Mouse (Mus musculus) ES-E14 (cell line): ENCODE data around the gene Lama2. TPM values are rescaled to one million over a fixed set of nuclear protein-coding genes. Genes with fewer than 3 reads are reported as not detected.

Experiments
- DNase-seq: peaks from one replicate; pipeline ENCODE4 v3.0.0-alpha.2; 2013; ENCODE audit warnings: low read depth, low spot score
- H3K27ac ChIP-seq: 2 replicates; pipeline ENCODE4 v1.5.1; 2012; ENCODE audit warnings: low read depth, mild to moderate bottlenecking, low read length, moderate library complexity, mixed read lengths; ENCODE audit not compliant: poor library complexity, insufficient read depth, severe bottlenecking
- H3K36me3 ChIP-seq: 2 replicates; pipeline ENCODE4 v1.6.1; 2012; ENCODE audit warnings: mild to moderate bottlenecking, low read length, moderate library complexity, mixed read lengths; ENCODE audit not compliant: control insufficient read depth, poor library complexity, insufficient read depth, severe bottlenecking
- H3K4me1 ChIP-seq, 2 experiments: fragments of 150-350 bp in 1 of 2; sonication (generic) in 1 of 2; 2 replicates each; pipeline ENCODE4 v1.6.1; 2012; ENCODE audit warnings: low read length in 2 of 2, mild to moderate bottlenecking in 1 of 2, mixed read lengths in 1 of 2; ENCODE audit not compliant: control insufficient read depth in 2 of 2, insufficient read depth in 2 of 2, poor library complexity in 1 of 2
- H3K4me3 ChIP-seq, 2 experiments: fragments of 150-350 bp in 1 of 2; sonication (generic) in 1 of 2; 2 replicates each; pipeline ENCODE4 v1.5.1; 2012; ENCODE audit warnings: low read length in 2 of 2, low read depth in 1 of 2, mild to moderate bottlenecking in 1 of 2, mixed read lengths in 1 of 2; ENCODE audit not compliant: insufficient read depth in 1 of 2, poor library complexity in 1 of 2, severe bottlenecking in 1 of 2
- H3K9ac ChIP-seq: 2 replicates; pipeline ENCODE4 v1.6.1; 2012; ENCODE audit warnings: low read depth, mild to moderate bottlenecking, low read length, mixed read lengths; ENCODE audit not compliant: poor library complexity, insufficient read depth, severe bottlenecking
- H3K9me3 ChIP-seq: fragments of 150-350 bp; sonication (generic); 2 replicates; pipeline ENCODE4 v1.6.1; 2012; ENCODE audit warnings: low read depth, mild to moderate bottlenecking, low read length; ENCODE audit not compliant: control insufficient read depth, insufficient read depth
- CHD2 ChIP-seq: IDR thresholded peaks from 2 replicates; pipeline ENCODE4 v1.6.1; 2014; ENCODE audit warnings: mild to moderate bottlenecking, low read depth, low read length, inconsistent platforms
- HCFC1 ChIP-seq: IDR thresholded peaks from 2 replicates; pipeline ENCODE4 v1.6.1; 2012; ENCODE audit warnings: low read length, inconsistent platforms, borderline replicate concordance; ENCODE audit not compliant: insufficient read depth
- MAFK ChIP-seq: IDR thresholded peaks from 2 replicates; pipeline ENCODE4 v1.6.1; 2014; ENCODE audit warnings: mild to moderate bottlenecking, low read depth, low read length, inconsistent platforms; ENCODE audit not compliant: insufficient read depth
- ZC3H11A ChIP-seq: IDR thresholded peaks from 2 replicates; pipeline ENCODE4 v1.6.1; 2012; ENCODE audit warnings: low read depth, mild to moderate bottlenecking, inconsistent platforms, low read length, borderline replicate concordance
- ZNF384 ChIP-seq: IDR thresholded peaks from 2 replicates; pipeline ENCODE4 v1.6.1; 2012; ENCODE audit warnings: low read depth, low read length, inconsistent platforms
- in situ Hi-C, 2 experiments: fragments of 600-800 bp; cut with MboI; formaldehyde crosslinking; loops; one replicate each; pipeline ENCODE4 v1.15.1; 2025; ENCODE audit warnings: low sequenced_read_pairs in 2 of 2, inconsistent platforms in 1 of 2; ENCODE audit not compliant: unreplicated experiment in 2 of 2
- total RNA-seq: library from RNA; depleted of rRNA; stranded (reverse); fragments of 300-350 nt; gene quantifications from 2 replicates; pipeline ENCODE4 v1.2.3, GENCODE M21; 2012

Gene Lama2
- total RNA-seq, 1 experiment: 0.09 TPM

GRCm38 (mm10) chr10:27344278-27344677, 275.3 kb downstream of the Lama2 start:
- Histone ChIP-seq H3K27ac (no peak overlapping the region), H3K4me1 (no peaks in the 10 kb centered on the region), H3K9me3 (no peaks in the 10 kb centered on the region), H3K9ac (no peak overlapping the region), H3K36me3 (no peaks in the 10 kb centered on the region), H3K4me3 (no peak overlapping the region)
- TF ChIP-seq ZNF384: no peak
- no peak for DNase-seq
- in situ Hi-C loops: no loop called here

GRCm38 (mm10) chr10:27322410-27322990, 297.1 kb downstream of the Lama2 start:
- in situ Hi-C loops: no loop called here
- H3K27ac ChIP-seq: no peak overlapping the region
- no peak overlapping the region for H3K4me3 ChIP-seq
- no peaks in the 10 kb centered on the region for H3K4me1 ChIP-seq
- TF ChIP-seq MAFK: no peak
- TF ChIP-seq HCFC1: no peak
- no peak for TF ChIP-seq ZC3H11A
- TF ChIP-seq ZNF384: no peak
- no peak for TF ChIP-seq CHD2
- no peaks in the 10 kb centered on the region for H3K9me3 ChIP-seq
- no peaks in the 10 kb centered on the region for H3K36me3 ChIP-seq
- no peak overlapping the region for H3K9ac ChIP-seq
- DNase-seq: no peak

GRCm38 (mm10) chr10:27307444-27307843, 312.1 kb downstream of the Lama2 start:
- no peak for DNase-seq
- Histone ChIP-seq H3K36me3 (no peaks in the 10 kb centered on the region), H3K4me1 (no peaks in the 10 kb centered on the region), H3K9ac (no peak overlapping the region), H3K27ac (no peak overlapping the region), H3K4me3 (no peak overlapping the region), H3K9me3 (no peaks in the 10 kb centered on the region)
- in situ Hi-C loops: no loop called here
- TF ChIP-seq ZNF384 (no peak), HCFC1 (no peak)

GRCm38 (mm10) chr10:27305301-27305700, 314.3 kb downstream of the Lama2 start:
- DNase-seq: no peak
- H3K4me3 ChIP-seq: no peak overlapping the region
- no peaks in the 10 kb centered on the region for H3K36me3 ChIP-seq
- no peak for TF ChIP-seq ZC3H11A
- no peak for TF ChIP-seq HCFC1
- TF ChIP-seq ZNF384: no peak
- H3K9me3 ChIP-seq: no peaks in the 10 kb centered on the region
- no peak overlapping the region for H3K27ac ChIP-seq
- H3K4me1 ChIP-seq: no peaks in the 10 kb centered on the region
- in situ Hi-C loops: no loop called here
- H3K9ac ChIP-seq: no peak overlapping the region

- Histone ChIP-seq H3K9me3 (no peaks in the 10 kb centered on the region), H3K27ac (no peak overlapping the region), H3K4me3 (no peak overlapping the region), H3K4me1 (no peaks in the 10 kb centered on the region), H3K36me3 (no peaks in the 10 kb centered on the region), H3K9ac (no peak overlapping the region)
- in situ Hi-C loops: no loop called here
- TF ChIP-seq HCFC1: no peak
- no peak for TF ChIP-seq CHD2
- no peak for TF ChIP-seq ZNF384
- no peak for TF ChIP-seq MAFK
- no peak for TF ChIP-seq ZC3H11A
- DNase-seq: no peak
These were observed 334.3 kb downstream of the Lama2 start for GRCm38 (mm10) chr10:27285098-27285860.
